Mouse (Mus musculus) bone marrow macrophage, adult 2 months (primary cell): ENCODE measurements around the gene Cldn10.
"Not testable (repeated sequence)": the region's sequence is repeated elsewhere in the genome, so short reads cannot be mapped to it uniquely, and the experiment has no call there.

ENCODE experiments used
- CTCF ChIP-seq: IDR thresholded peaks from 2 replicates; pipeline ENCODE4 v1.5.1; 2012; ENCODE audit warnings: low read depth, mild to moderate bottlenecking, low read length, moderate library complexity
- POLR2A ChIP-seq: IDR thresholded peaks from 2 replicates; pipeline ENCODE4 v1.6.1; 2012; ENCODE audit warnings: mild to moderate bottlenecking, low read depth, low read length, borderline replicate concordance

GRCm38 (mm10) chr14:118811256-118811655 lies 23.5 kb downstream of the Cldn10 start:
- not testable (repeated sequence) for TF ChIP-seq POLR2A, CTCF
